Mouse (Mus musculus) intestine, postnatal 0 days (tissue): ENCODE measurements around the gene Krtap28-13. TPM values are rescaled to one million over a fixed set of nuclear protein-coding genes. Genes with fewer than 3 reads are reported as not detected.

Experiments used
- ATAC-seq: fragments of 200-750 bp; cut with Nextera tagmentation; 2 replicates; pipeline ENCODE4 v1.8.0; 2017; ENCODE audit warnings: mild to moderate bottlenecking, moderate TSS enrichment, moderate library complexity
- H3K27ac ChIP-seq: fragments of 300-500 bp; sonication (generic); 2 replicates; pipeline ENCODE4 v1.5.1; 2014; ENCODE audit warnings: mild to moderate bottlenecking, low read depth, low read length, moderate library complexity
- H3K27me3 ChIP-seq: fragments of 300-500 bp; sonication (generic); replicated peaks from 2 replicates; pipeline ENCODE4 v1.6.1; 2014; ENCODE audit warnings: low read length, mixed read lengths; ENCODE audit not compliant: control insufficient read depth, insufficient read depth
- H3K36me3 ChIP-seq: fragments of 300-500 bp; sonication (generic); 2 replicates; pipeline ENCODE4 v1.6.1; 2014; ENCODE audit warnings: mild to moderate bottlenecking, moderate library complexity; ENCODE audit not compliant: control insufficient read depth, insufficient read depth
- H3K4me1 ChIP-seq: fragments of 300-500 bp; sonication (generic); replicated peaks from 2 replicates; pipeline ENCODE4 v1.6.1; 2014; ENCODE audit warnings: antibody characterized with exemption, low read length, mixed read lengths; ENCODE audit not compliant: control insufficient read depth, insufficient read depth
- H3K4me2 ChIP-seq: fragments of 300-500 bp; sonication (generic); replicated peaks from 2 replicates; pipeline ENCODE4 v1.6.1; 2014; ENCODE audit warnings: low read depth, mild to moderate bottlenecking, moderate library complexity
- H3K4me3 ChIP-seq: fragments of 300-500 bp; sonication (generic); 2 replicates; pipeline ENCODE4 v1.5.1; 2014; ENCODE audit warnings: low read depth, low read length
- H3K9ac ChIP-seq: fragments of 300-500 bp; sonication (generic); 2 replicates; pipeline ENCODE4 v1.6.1; 2014; ENCODE audit warnings: mild to moderate bottlenecking, low read depth, low read length
- H3K9me3 ChIP-seq: fragments of 300-500 bp; sonication (generic); 2 replicates; pipeline ENCODE4 v1.6.1; 2016; ENCODE audit warnings: mixed run types; ENCODE audit not compliant: control insufficient read depth
- CTCF ChIP-seq: sonication (generic); IDR thresholded peaks from 2 replicates; pipeline ENCODE4 v1.5.1; 2016; ENCODE audit warnings: low read depth, mild to moderate bottlenecking, control low read depth, antibody characterized with exemption, moderate library complexity
- WGBS: fragments of 180-500 bp; shearing (Covaris S2); extraction: QIAGEN DNeasy Blood & Tissue Kit; methylation state at CpG from one replicate; pipeline ENCODE4 v1.1.7; 2014; 5-methylcytosine and 5-hydroxymethylcytosine counted together
- polyA plus RNA-seq: library from polyadenylated mRNA; unstranded; fragments of >200 nt; fragmentation: Nextera tagmentation; extraction: Ambion mirVana; gene quantifications from 2 replicates; pipeline ENCODE4 v1.2.1, GENCODE M21; 2015

Krtap28-13 gene
- polyA plus RNA-seq, 1 experiment from 2014 or later = 0.12 TPM

GRCm38 (mm10) chr1:83034509-83034908 lies 26.2 kb upstream of the Krtap28-13 start:
- Histone ChIP-seq H3K27ac (no peak overlapping the region), H3K9ac (no peak overlapping the region), H3K4me3 (no peak overlapping the region), H3K4me1 (no peaks in the 10 kb centered on the region), H3K36me3 (no peaks in the 10 kb centered on the region), H3K27me3 (no peaks in the 10 kb centered on the region), H3K4me2 (no peak overlapping the region), H3K9me3 (no peaks in the 10 kb centered on the region)
- TF ChIP-seq CTCF = no peak
- no peak for ATAC-seq
- 71% methylated on average over 5 of the region's 5 CpGs for WGBS

DNA sequence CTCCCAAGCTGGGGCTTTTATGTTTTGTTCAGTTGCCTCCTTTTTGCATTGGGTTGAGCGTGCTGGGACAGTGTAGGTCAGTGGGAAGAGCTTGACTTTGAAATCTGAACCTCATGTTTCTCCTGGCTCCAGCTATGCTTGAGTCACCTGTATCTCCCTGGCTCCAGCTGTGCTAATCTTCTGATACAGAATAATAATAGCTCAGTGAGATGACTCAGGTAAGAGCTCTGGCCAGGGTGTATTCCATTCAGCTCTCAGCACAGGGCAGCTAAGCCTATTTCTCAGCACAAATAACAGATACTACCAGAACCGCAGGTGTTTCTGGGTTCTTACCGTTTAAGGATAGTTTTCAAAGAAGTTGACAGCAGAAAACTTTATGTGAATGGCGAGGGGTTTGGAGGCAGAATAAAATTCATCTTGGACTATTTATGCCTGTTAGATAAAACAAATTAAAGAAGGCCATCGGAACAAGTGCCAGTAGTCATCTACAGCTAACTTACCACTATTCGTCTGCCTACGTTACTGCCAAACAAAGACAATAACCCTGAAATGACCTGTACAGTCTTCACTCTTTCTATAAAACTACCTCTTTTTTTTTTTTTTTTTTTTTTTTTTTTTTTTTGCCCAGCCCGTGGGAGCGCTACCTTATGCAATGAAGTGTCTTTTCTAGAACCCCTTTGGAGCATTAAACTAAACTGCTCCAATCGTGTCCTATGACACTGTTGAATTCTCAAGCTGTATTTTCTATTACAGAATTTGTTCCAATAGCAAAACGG lies 23.6 kb upstream of the Krtap28-13 start:
- TF ChIP-seq CTCF = no peak
- 78% methylated on average over 11 of the region's 11 CpGs for WGBS
- Histone ChIP-seq H3K4me1 (no peaks in the 10 kb centered on the region), H3K9me3 (no peaks in the 10 kb centered on the region), H3K4me3 (no peak overlapping the region), H3K4me2 (peak overlapping the region; percentile 81; the same call in 1 of the 2 replicates), H3K27me3 (no peaks in the 10 kb centered on the region), H3K36me3 (no peaks in the 10 kb centered on the region), H3K9ac (no peak overlapping the region), H3K27ac (no peak overlapping the region)
- ATAC-seq = peak; percentile 51; the same call in 1 of the 2 replicates

DNA sequence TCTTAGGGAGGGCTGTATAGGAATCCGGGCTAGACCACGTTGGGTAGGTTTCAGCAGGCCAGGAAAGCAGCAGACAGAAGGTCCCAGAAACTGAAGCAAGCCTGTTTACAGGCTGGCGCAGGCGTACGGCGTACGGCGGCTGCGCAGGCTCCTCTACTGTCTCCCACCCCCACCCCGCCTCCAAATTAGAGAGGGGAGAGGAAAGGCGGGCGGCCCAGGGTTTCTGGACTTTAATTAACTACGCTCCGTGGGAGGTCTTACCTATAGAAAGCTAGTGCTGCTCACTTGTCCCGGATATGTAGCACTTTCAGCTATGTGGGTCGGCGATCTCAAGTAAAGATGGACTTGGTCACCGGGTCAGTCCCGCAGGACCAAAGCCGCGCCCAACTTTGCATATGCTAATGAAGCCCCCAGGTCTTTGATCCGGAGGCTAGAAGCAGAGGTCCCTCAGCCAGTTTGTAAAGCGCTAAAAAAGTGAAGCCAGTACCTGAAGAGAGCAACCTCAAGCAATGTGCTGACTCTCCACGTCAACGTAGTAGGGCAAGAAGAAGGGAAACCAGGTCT lies 22.5 kb upstream of the Krtap28-13 start, which contains the start of gene Slc19a3:
TSS of gene Slc19a3 (minus strand) at position 340 of the 564 bp plus-strand sequence.
- WGBS = 2% methylated on average over 25 of the region's 25 CpGs
- H3K36me3 ChIP-seq = no peaks in the 10 kb centered on the region
- H3K27me3 ChIP-seq = no peaks in the 10 kb centered on the region
- ATAC-seq = peak; percentile 55
- no peaks in the 10 kb centered on the region for H3K4me1 ChIP-seq
- peak within 1 kb of the TSS; percentile 52 for H3K9ac ChIP-seq
- H3K4me2 ChIP-seq = peak within 1 kb of the TSS; percentile 81
- peak within 1 kb of the TSS; percentile 47; the same call in 1 of the 2 replicates for H3K27ac ChIP-seq
- H3K9me3 ChIP-seq = no peaks in the 10 kb centered on the region
- peak within 1 kb of the TSS; percentile 50 for H3K4me3 ChIP-seq
- no peak for TF ChIP-seq CTCF

GRCm38 (mm10) chr1:83039080-83039479 lies 21.6 kb upstream of the Krtap28-13 start:
- Histone ChIP-seq H3K36me3 (no peaks in the 10 kb centered on the region), H3K4me3 (no peak overlapping the region), H3K27me3 (no peaks in the 10 kb centered on the region), H3K27ac (no peak overlapping the region), H3K4me2 (no peak overlapping the region), H3K9me3 (no peaks in the 10 kb centered on the region), H3K9ac (no peak overlapping the region), H3K4me1 (no peaks in the 10 kb centered on the region)
- ATAC-seq = no peak
- no peak for TF ChIP-seq CTCF
- 47% methylated on average over 4 of the region's 4 CpGs for WGBS

- 85% methylated on average over 2 of the region's 2 CpGs for WGBS
- Histone ChIP-seq H3K4me3 (no peak within 1 kb of the TSS), H3K9me3 (no peaks in the 10 kb centered on the region), H3K27ac (no peak within 1 kb of the TSS), H3K4me1 (no peaks in the 10 kb centered on the region), H3K9ac (no peak within 1 kb of the TSS), H3K36me3 (no peaks in the 10 kb centered on the region), H3K27me3 (no peaks in the 10 kb centered on the region), H3K4me2 (no peak within 1 kb of the TSS)
- ATAC-seq = no peak
- no peak for TF ChIP-seq CTCF
These were observed 18.4 kb upstream of the Krtap28-13 start, which contains the start of gene Krtap28-10 for GRCm38 (mm10) chr1:83042380-83042779. TSS of gene Krtap28-10 (minus strand) at chr1:83042480.

DNA sequence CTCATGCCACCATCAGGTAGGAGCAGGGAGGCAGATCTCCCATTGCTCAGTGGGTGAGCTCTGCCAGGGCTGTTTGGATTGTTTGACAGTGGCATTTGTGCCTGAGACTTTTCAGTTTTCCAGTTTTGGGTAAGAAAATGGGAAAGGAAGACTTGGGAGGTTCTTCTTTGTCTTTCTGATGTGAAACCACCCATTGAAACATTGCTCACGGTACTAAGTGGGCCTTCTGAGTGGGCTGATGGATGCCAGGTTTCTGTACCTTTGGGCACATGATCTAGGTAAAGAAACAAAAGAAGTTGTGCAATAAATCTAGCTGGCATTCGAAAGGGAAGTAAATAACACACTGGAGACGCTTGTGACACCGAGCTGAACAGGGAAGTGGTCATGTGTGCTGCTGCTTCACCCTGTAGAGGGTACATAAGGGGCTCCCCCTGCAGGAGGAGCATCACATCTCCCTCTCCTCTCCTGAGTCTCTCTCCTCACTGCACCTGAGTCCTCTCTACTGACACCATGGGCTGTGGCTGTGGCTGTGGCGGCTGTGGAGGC lies 15.8 kb upstream of the Krtap28-13 start, which contains the start of gene Gm47969:
TSS of gene Gm47969 (plus strand) at position 51 of the 546 bp plus-strand sequence.
- peak; percentile 46 for TF ChIP-seq CTCF

More for the DNA sequence above, 15.8 kb upstream of the Krtap28-13 start, which contains the start of gene Gm47969:
- H3K27ac ChIP-seq = no peak within 1 kb of the TSS
- 63% methylated on average over 5 of the region's 5 CpGs for WGBS
- no peak within 1 kb of the TSS for H3K4me3 ChIP-seq
- no peaks in the 10 kb centered on the region for H3K9me3 ChIP-seq
- H3K36me3 ChIP-seq = no peaks in the 10 kb centered on the region
- no peaks in the 10 kb centered on the region for H3K27me3 ChIP-seq
- H3K9ac ChIP-seq = no peak within 1 kb of the TSS
- ATAC-seq = no peak
- no peaks in the 10 kb centered on the region for H3K4me1 ChIP-seq
- no peak within 1 kb of the TSS for H3K4me2 ChIP-seq
